Mouse (Mus musculus): ENCODE measurements around the gene Gm28042.

DNA sequence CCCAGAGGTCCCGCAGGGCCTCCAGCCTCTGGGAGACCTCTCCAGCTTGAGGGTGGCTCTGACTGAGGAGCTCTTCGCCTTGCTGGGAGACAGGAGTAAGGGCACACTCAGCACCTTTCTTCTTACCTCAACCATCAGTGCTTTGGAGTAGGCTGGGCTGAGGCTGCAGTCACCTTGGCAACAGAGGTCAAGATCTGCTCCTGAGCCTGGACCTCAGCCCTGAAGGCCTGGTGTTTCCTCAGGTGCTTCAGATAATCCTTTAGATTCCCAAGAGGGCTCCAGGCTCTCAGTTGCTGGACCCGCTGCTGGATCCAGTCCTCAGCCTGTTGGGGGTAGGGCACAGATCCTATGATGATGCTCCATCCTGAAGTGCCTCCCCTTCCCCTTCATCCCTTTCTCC lies 32.2 kb downstream of the Gm28042 start:
- TF ChIP-seq POLR2A (IDR thresholded peaks at IDR 0.05; ENCODE audit: low read depth, low read length) (no peak), CTCF (IDR thresholded peaks at IDR 0.05; ENCODE audit: extremely low read depth, insufficient read depth, insufficient read length, insufficient replicate concordance) (no peak)

All from spleen, adult 2 months (tissue).